Mouse (Mus musculus) megakaryocyte, embryonic 14.5 days (primary cell): ENCODE data around the gene Tnn.

ENCODE experiments used
- FLI1 ChIP-seq: IDR thresholded peaks from 2 replicates; pipeline ENCODE4 v1.6.1; 2012; ENCODE audit warnings: low read length, inconsistent platforms, mixed read lengths
- GATA1 ChIP-seq: IDR thresholded peaks from 3 replicates; pipeline ENCODE4 v1.6.1; 2012; ENCODE audit warnings: mixed read lengths, low read length, inconsistent platforms, borderline replicate concordance

GRCm38 (mm10) chr1:160147274-160147673 is 6.1 kb downstream of the Tnn start:
- TF ChIP-seq FLI1 (no peak), GATA1 (no peak)
